Mouse (Mus musculus) midbrain, embryonic 14.5 days (tissue): ENCODE measurements around the gene Gm5426. TPM values are rescaled to one million over a fixed set of nuclear protein-coding genes. Genes with fewer than 3 reads are reported as not detected.
"Not testable (repeated sequence)": the region's sequence is repeated elsewhere in the genome, so short reads cannot be mapped to it uniquely, and the experiment has no call there.

Experiments used
- ATAC-seq: fragments of 200-750 bp; cut with Nextera tagmentation; 2 replicates; pipeline ENCODE4 v1.8.0; 2017; ENCODE audit warnings: moderate number of reproducible peaks, moderate library complexity; ENCODE audit not compliant: low FRiP score, low TSS enrichment
- DNase-seq: peaks from one replicate; pipeline ENCODE4 v3.0.0-alpha.2; 2015
- H3K27ac ChIP-seq: fragments of 300-500 bp; sonication (generic); replicated peaks from 2 replicates; pipeline ENCODE4 v1.5.1; 2014; ENCODE audit warnings: mild to moderate bottlenecking, low read depth, low read length, moderate library complexity
- H3K27me3 ChIP-seq: fragments of 300-500 bp; sonication (generic); 2 replicates; pipeline ENCODE4 v1.6.1; 2014; ENCODE audit warnings: low read length, control low read depth, mixed read lengths; ENCODE audit not compliant: control insufficient read depth, insufficient read depth
- H3K36me3 ChIP-seq: fragments of 300-500 bp; sonication (generic); 2 replicates; pipeline ENCODE4 v1.6.1; 2014; ENCODE audit warnings: low read length, control low read depth; ENCODE audit not compliant: control insufficient read depth, insufficient read depth
- H3K4me1 ChIP-seq: fragments of 300-500 bp; sonication (generic); 2 replicates; pipeline ENCODE4 v1.6.1; 2014; ENCODE audit warnings: mild to moderate bottlenecking, antibody characterized with exemption, low read length, control low read depth; ENCODE audit not compliant: control insufficient read depth, insufficient read depth
- H3K4me2 ChIP-seq: fragments of 300-500 bp; sonication (generic); 2 replicates; pipeline ENCODE4 v1.6.1; 2014; ENCODE audit warnings: mild to moderate bottlenecking, low read length, moderate library complexity
- H3K4me3 ChIP-seq: fragments of 300-500 bp; sonication (generic); replicated peaks from 2 replicates; pipeline ENCODE4 v1.5.1; 2014; ENCODE audit warnings: low read depth, low read length
- H3K9ac ChIP-seq: fragments of 300-500 bp; sonication (generic); replicated peaks from 2 replicates; pipeline ENCODE4 v1.6.1; 2014; ENCODE audit warnings: mild to moderate bottlenecking, low read length, moderate library complexity
- H3K9me3 ChIP-seq: fragments of 300-500 bp; sonication (generic); 2 replicates; pipeline ENCODE4 v1.6.1; 2016; ENCODE audit warnings: low read length, control low read depth, mixed read lengths; ENCODE audit not compliant: control insufficient read depth
- WGBS: fragments of 180-500 bp; shearing (Covaris S2); extraction: QIAGEN DNeasy Blood & Tissue Kit; methylation state at CpG from one replicate; pipeline ENCODE4 v1.1.7; 2014; 5-methylcytosine and 5-hydroxymethylcytosine counted together
- polyA plus RNA-seq: library from polyadenylated mRNA; unstranded; fragments of >200 nt; fragmentation: Nextera tagmentation; extraction: Ambion mirVana; gene quantifications from 2 replicates; pipeline ENCODE4 v1.2.1, GENCODE M21; 2014

Gene Gm5426
- polyA plus RNA-seq = not detected in 2 replicates

- not testable (repeated sequence) for H3K4me1 ChIP-seq, H3K36me3 ChIP-seq, DNase-seq, H3K4me3 ChIP-seq, H3K4me2 ChIP-seq, H3K9me3 ChIP-seq, ATAC-seq, H3K9ac ChIP-seq, H3K27ac ChIP-seq, H3K27me3 ChIP-seq
- 94% methylated on average over 6 of the region's 6 CpGs for WGBS
Measured at GRCm38 (mm10) chr10:96136451-96136850, at the start of gene Gm5426. Gm5426 (plus strand) TSS chr10:96136603.

GRCm38 (mm10) chr10:96089744-96090143, 46.7 kb upstream of the Gm5426 start:
- Histone ChIP-seq H3K27ac (no peak overlapping the region), H3K27me3 (no peaks in the 10 kb centered on the region), H3K9me3 (no peaks in the 10 kb centered on the region), H3K9ac (no peak overlapping the region), H3K4me2 (no peak overlapping the region), H3K4me3 (no peak overlapping the region), H3K4me1 (0 out of 2 replicates have a peak, but pooled peaks cover 6% of the 10 kb centered on the region), H3K36me3 (no peaks in the 10 kb centered on the region)
- DNase-seq = no peak
- ATAC-seq = no peak
- 45% methylated on average over 1 of the region's 1 CpGs for WGBS

GRCm38 (mm10) chr10:96090388-96090787, 46.0 kb upstream of the Gm5426 start:
- no peaks in the 10 kb centered on the region for H3K27me3 ChIP-seq
- H3K36me3 ChIP-seq = no peaks in the 10 kb centered on the region
- H3K4me2 ChIP-seq = no peak overlapping the region
- no peak for DNase-seq
- H3K4me3 ChIP-seq = no peak overlapping the region
- H3K27ac ChIP-seq = no peak overlapping the region
- 61% methylated on average over 3 of the region's 3 CpGs for WGBS
- H3K4me1 ChIP-seq = 0 out of 2 replicates have a peak, but pooled peaks cover 6% of the 10 kb centered on the region
- no peak for ATAC-seq
- H3K9ac ChIP-seq = no peak overlapping the region
- H3K9me3 ChIP-seq = no peaks in the 10 kb centered on the region

- Histone ChIP-seq H3K27me3 (no peaks in the 10 kb centered on the region), H3K27ac (no peak overlapping the region), H3K4me3 (no peak overlapping the region), H3K4me2 (no peak overlapping the region), H3K9me3 (no peaks in the 10 kb centered on the region), H3K36me3 (no peaks in the 10 kb centered on the region), H3K4me1 (0 out of 2 replicates have a peak, but pooled peaks cover 6% of the 10 kb centered on the region), H3K9ac (no peak overlapping the region)
- WGBS = 39% methylated on average over 2 of the region's 2 CpGs
- DNase-seq = no peak
- ATAC-seq = no peak
Measured at GRCm38 (mm10) chr10:96093890-96094531, 42.4 kb upstream of the Gm5426 start.

- Histone ChIP-seq H3K9me3 (no peaks in the 10 kb centered on the region), H3K4me3 (no peak overlapping the region), H3K27ac (no peak overlapping the region), H3K27me3 (no peaks in the 10 kb centered on the region), H3K9ac (no peak overlapping the region), H3K4me2 (no peak overlapping the region), H3K36me3 (no peaks in the 10 kb centered on the region), H3K4me1 (0 out of 2 replicates have a peak, but pooled peaks cover 6% of the 10 kb centered on the region)
- 49% methylated on average over 2 of the region's 2 CpGs for whole genome bisulfite sequencing
- no peak for ATAC-seq
- DNase-seq = no peak
Measured at GRCm38 (mm10) chr10:96094559-96094958, 41.8 kb upstream of the Gm5426 start.

GRCm38 (mm10) chr10:96096730-96097129, 39.7 kb upstream of the Gm5426 start:
- H3K9me3 ChIP-seq = no peaks in the 10 kb centered on the region
- ATAC-seq = no peak
- 91% methylated on average over 7 of the region's 7 CpGs for WGBS
- no peak overlapping the region for H3K27ac ChIP-seq
- no peaks in the 10 kb centered on the region for H3K27me3 ChIP-seq
- H3K36me3 ChIP-seq = no peaks in the 10 kb centered on the region
- 0 out of 2 replicates have a peak, but pooled peaks cover 6% of the 10 kb centered on the region for H3K4me1 ChIP-seq
- no peak overlapping the region for H3K4me3 ChIP-seq
- no peak for DNase-seq
- no peak overlapping the region for H3K9ac ChIP-seq
- H3K4me2 ChIP-seq = no peak overlapping the region

GRCm38 (mm10) chr10:96101035-96101434, 35.4 kb upstream of the Gm5426 start:
- DNase-seq (no peak), ATAC-seq (no peak)
- 81% methylated on average over 4 of the region's 4 CpGs for WGBS

GRCm38 (mm10) chr10:96104158-96104557, 32.2 kb upstream of the Gm5426 start:
- WGBS = 33% methylated on average over 3 of the region's 3 CpGs
- H3K4me3 ChIP-seq = no peak overlapping the region

More at GRCm38 (mm10) chr10:96101035-96101434, 35.4 kb upstream of the Gm5426 start:
- H3K4me3 ChIP-seq = no peak overlapping the region
- no peaks in the 10 kb centered on the region for H3K4me1 ChIP-seq
- no peak overlapping the region for H3K4me2 ChIP-seq
- H3K9ac ChIP-seq = no peak overlapping the region
- no peaks in the 10 kb centered on the region for H3K27me3 ChIP-seq
- no peak overlapping the region for H3K27ac ChIP-seq
- no peaks in the 10 kb centered on the region for H3K9me3 ChIP-seq
- no peaks in the 10 kb centered on the region for H3K36me3 ChIP-seq

GRCm38 (mm10) chr10:96104624-96105023, 31.8 kb upstream of the Gm5426 start:
- DNase-seq (no peak), ATAC-seq (no peak)
- H3K4me2 ChIP-seq = no peak overlapping the region
- no peaks in the 10 kb centered on the region for H3K4me1 ChIP-seq
- H3K36me3 ChIP-seq = no peaks in the 10 kb centered on the region
- H3K27me3 ChIP-seq = no peaks in the 10 kb centered on the region
- H3K9me3 ChIP-seq = no peaks in the 10 kb centered on the region
- no peak overlapping the region for H3K9ac ChIP-seq
- H3K4me3 ChIP-seq = no peak overlapping the region
- no peak overlapping the region for H3K27ac ChIP-seq
- WGBS = 91% methylated on average over 4 of the region's 4 CpGs

More at GRCm38 (mm10) chr10:96104158-96104557, 32.2 kb upstream of the Gm5426 start:
- Histone ChIP-seq H3K27me3 (no peaks in the 10 kb centered on the region), H3K36me3 (no peaks in the 10 kb centered on the region), H3K4me2 (no peak overlapping the region), H3K4me1 (no peaks in the 10 kb centered on the region), H3K9me3 (no peaks in the 10 kb centered on the region), H3K27ac (no peak overlapping the region), H3K9ac (no peak overlapping the region)
- DNase-seq = peak; percentile 20
- ATAC-seq = no peak
